Mouse (Mus musculus): Measurements from ENCODE around the gene Nbea. TPM values are rescaled to one million over a fixed set of nuclear protein-coding genes. Genes with fewer than 3 reads are reported as not detected.

Gene Nbea
- polyA plus RNA-seq, 2 experiments, result 0.76 to 1.3 TPM

GRCm38 (mm10) chr3:55750445-55751065, 432.9 kb downstream of the Nbea start:
- Histone ChIP-seq H3K27me3 (ENCODE audit: control insufficient read depth, insufficient read depth, low read length) (no peaks in the 10 kb centered on the region), H3K27ac (no peak overlapping the region), H3K36me3 (replicated peaks; ENCODE audit: control insufficient read depth, insufficient read depth, low read depth) (no peaks in the 10 kb centered on the region), H3K4me1 (replicated peaks; ENCODE audit: control insufficient read depth in 2 of 2, insufficient read depth in 2 of 2, low read length in 1 of 2) (no peaks in the 10 kb centered on the region), H3K4me3 (ENCODE audit: insufficient read depth in 1 of 2, low read depth in 2 of 2, low read length in 2 of 2) (no peak overlapping the region), H3K4me2 (ENCODE audit: low read depth) (no peak overlapping the region), H3K9me3 (ENCODE audit: control insufficient read depth, low read length) (no peaks in the 10 kb centered on the region), H3K9ac (replicated peaks) (no peak overlapping the region)
- ATAC-seq (ENCODE audit: insufficient read depth), result no peak
- 67% methylated on average over 11 of the region's 11 CpGs for WGBS (ENCODE audit: insufficient replicate concordance)
- TF ChIP-seq EP300 (IDR thresholded peaks at IDR 0.05; ENCODE audit: low read depth) (no peak), CTCF (IDR thresholded peaks at IDR 0.05; ENCODE audit: low read depth) (no peak)
- no peak for DNase-seq (ENCODE audit: low read depth in 3 of 3, low spot score in 3 of 3)

GRCm38 (mm10) chr3:55743885-55744284, 439.6 kb downstream of the Nbea start:
- no peaks in the 10 kb centered on the region for H3K27me3 ChIP-seq (ENCODE audit: control insufficient read depth, insufficient read depth, low read length)

GRCm38 (mm10) chr3:55742654-55743053, 440.8 kb downstream of the Nbea start:
- ATAC-seq (ENCODE audit: insufficient read depth) (no peak), DNase-seq (ENCODE audit: low read depth in 3 of 3, low spot score in 3 of 3) (no peak)
- no peak overlapping the region for H3K9ac ChIP-seq (replicated peaks)
- WGBS (ENCODE audit: insufficient replicate concordance), result 49% methylated on average over 4 of the region's 4 CpGs
- no peak overlapping the region for H3K4me3 ChIP-seq (ENCODE audit: insufficient read depth in 1 of 2, low read depth in 2 of 2, low read length in 2 of 2)
- no peaks in the 10 kb centered on the region for H3K27me3 ChIP-seq (ENCODE audit: control insufficient read depth, insufficient read depth, low read length)
- no peak overlapping the region for H3K27ac ChIP-seq
- no peaks in the 10 kb centered on the region for H3K9me3 ChIP-seq (ENCODE audit: control insufficient read depth, low read length)
- H3K4me2 ChIP-seq (ENCODE audit: low read depth), result no peak overlapping the region
- H3K36me3 ChIP-seq (replicated peaks; ENCODE audit: control insufficient read depth, insufficient read depth, low read depth), result no peaks in the 10 kb centered on the region
- H3K4me1 ChIP-seq (replicated peaks; ENCODE audit: control insufficient read depth in 2 of 2, insufficient read depth in 2 of 2, low read length in 1 of 2), result no peaks in the 10 kb centered on the region
- TF ChIP-seq EP300 (IDR thresholded peaks at IDR 0.05; ENCODE audit: low read depth) (no peak), CTCF (IDR thresholded peaks at IDR 0.05; ENCODE audit: low read depth) (no peak)

More at GRCm38 (mm10) chr3:55743885-55744284, 439.6 kb downstream of the Nbea start:
- no peak for DNase-seq (ENCODE audit: low read depth in 3 of 3, low spot score in 3 of 3)
- Histone ChIP-seq H3K36me3 (replicated peaks; ENCODE audit: control insufficient read depth, insufficient read depth, low read depth) (no peaks in the 10 kb centered on the region), H3K4me1 (replicated peaks; ENCODE audit: control insufficient read depth in 2 of 2, insufficient read depth in 2 of 2, low read length in 1 of 2) (no peaks in the 10 kb centered on the region), H3K9ac (replicated peaks) (no peak overlapping the region), H3K9me3 (ENCODE audit: control insufficient read depth, low read length) (no peaks in the 10 kb centered on the region), H3K4me3 (ENCODE audit: insufficient read depth in 1 of 2, low read depth in 2 of 2, low read length in 2 of 2) (no peak overlapping the region), H3K4me2 (ENCODE audit: low read depth) (no peak overlapping the region), H3K27ac (no peak overlapping the region)
- WGBS (ENCODE audit: insufficient replicate concordance), result 33% methylated on average over 5 of the region's 5 CpGs
- ATAC-seq (ENCODE audit: insufficient read depth), result no peak
- no peak for TF ChIP-seq CTCF (IDR thresholded peaks at IDR 0.05; ENCODE audit: low read depth)
- no peak for TF ChIP-seq EP300 (IDR thresholded peaks at IDR 0.05; ENCODE audit: low read depth)

DNA sequence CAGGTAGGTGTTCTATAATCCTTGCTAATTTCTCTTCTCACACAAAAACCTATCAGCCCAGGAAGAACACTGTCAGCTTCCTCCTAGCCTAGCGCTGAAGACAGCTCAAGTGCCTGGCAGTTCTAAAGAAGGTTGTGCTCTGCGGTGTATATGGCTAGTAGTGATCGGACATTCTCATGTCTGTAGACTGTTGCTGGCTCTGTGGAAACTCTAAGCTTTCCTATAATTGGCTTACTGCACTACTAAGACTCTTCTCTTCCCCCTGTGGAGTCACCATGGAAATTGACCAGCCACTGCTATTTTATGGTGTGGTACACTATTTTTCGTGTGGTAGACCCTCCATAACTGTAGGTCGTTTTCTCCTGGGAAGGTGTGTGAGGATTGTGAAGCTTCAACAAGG, 441.3 kb downstream of the Nbea start:
- no peaks in the 10 kb centered on the region for H3K9me3 ChIP-seq (ENCODE audit: control insufficient read depth, low read length)
- ATAC-seq (ENCODE audit: insufficient read depth), result no peak
- 65% methylated on average over 5 of the region's 5 CpGs for WGBS (ENCODE audit: insufficient replicate concordance)
- H3K4me2 ChIP-seq (ENCODE audit: low read depth), result no peak overlapping the region
- H3K27ac ChIP-seq, result no peak overlapping the region
- TF ChIP-seq CTCF (IDR thresholded peaks at IDR 0.05; ENCODE audit: low read depth), result no peak
- TF ChIP-seq EP300 (IDR thresholded peaks at IDR 0.05; ENCODE audit: low read depth), result no peak
- DNase-seq (ENCODE audit: low read depth in 3 of 3, low spot score in 3 of 3), result no peak
- H3K9ac ChIP-seq (replicated peaks), result no peak overlapping the region
- no peaks in the 10 kb centered on the region for H3K4me1 ChIP-seq (replicated peaks; ENCODE audit: control insufficient read depth in 2 of 2, insufficient read depth in 2 of 2, low read length in 1 of 2)
- H3K27me3 ChIP-seq (ENCODE audit: control insufficient read depth, insufficient read depth, low read length), result no peaks in the 10 kb centered on the region
- no peak overlapping the region for H3K4me3 ChIP-seq (ENCODE audit: insufficient read depth in 1 of 2, low read depth in 2 of 2, low read length in 2 of 2)
- no peaks in the 10 kb centered on the region for H3K36me3 ChIP-seq (replicated peaks; ENCODE audit: control insufficient read depth, insufficient read depth, low read depth)

- WGBS (ENCODE audit: insufficient replicate concordance), result 64% methylated on average over 6 of the region's 6 CpGs
- H3K4me1 ChIP-seq (replicated peaks; ENCODE audit: control insufficient read depth in 2 of 2, insufficient read depth in 2 of 2, low read length in 1 of 2), result no peaks in the 10 kb centered on the region
- no peak overlapping the region for H3K4me3 ChIP-seq (ENCODE audit: insufficient read depth in 1 of 2, low read depth in 2 of 2, low read length in 2 of 2)
- H3K9me3 ChIP-seq (ENCODE audit: control insufficient read depth, low read length), result no peaks in the 10 kb centered on the region
- no peak overlapping the region for H3K27ac ChIP-seq
- TF ChIP-seq CTCF (IDR thresholded peaks at IDR 0.05; ENCODE audit: low read depth) (no peak), EP300 (IDR thresholded peaks at IDR 0.05; ENCODE audit: low read depth) (no peak)
- DNase-seq (ENCODE audit: low read depth in 3 of 3, low spot score in 3 of 3) (no peak), ATAC-seq (ENCODE audit: insufficient read depth) (no peak)
- H3K9ac ChIP-seq (replicated peaks), result no peak overlapping the region
- H3K36me3 ChIP-seq (replicated peaks; ENCODE audit: control insufficient read depth, insufficient read depth, low read depth), result no peaks in the 10 kb centered on the region
- no peaks in the 10 kb centered on the region for H3K27me3 ChIP-seq (ENCODE audit: control insufficient read depth, insufficient read depth, low read length)
- no peak overlapping the region for H3K4me2 ChIP-seq (ENCODE audit: low read depth)
Observed at GRCm38 (mm10) chr3:55741428-55741827, 442.1 kb downstream of the Nbea start.

Data from liver, embryonic 14.5 days (tissue).